Mouse (Mus musculus) CH12.LX (cell line): Measurements from ENCODE around the gene Ina. TPM values are rescaled to one million over a fixed set of nuclear protein-coding genes. Genes with fewer than 3 reads are reported as not detected.

Experiments used
- DNase-seq: peaks from one replicate; pipeline ENCODE4 v3.0.0-alpha.2; 2013; ENCODE audit errors: extremely low read depth
- H3K27ac ChIP-seq: 2 replicates; pipeline ENCODE4 v1.5.1; 2012; ENCODE audit warnings: low read depth, mild to moderate bottlenecking, control low read depth, moderate library complexity; ENCODE audit not compliant: insufficient read depth
- H3K27me3 ChIP-seq: replicated peaks from 2 replicates; pipeline ENCODE3; 2012; ENCODE audit warnings: inconsistent platforms
- H3K36me3 ChIP-seq, 2 experiments: replicated peaks in 1 of 2; 2 replicates each; pipeline versions ENCODE3 to v1.6.1; 2012; ENCODE audit warnings: inconsistent platforms in 1 of 2, low read length in 1 of 2, mild to moderate bottlenecking in 1 of 2, mixed read lengths in 1 of 2, moderate library complexity in 1 of 2; ENCODE audit not compliant: control insufficient read depth in 1 of 2, insufficient read depth in 1 of 2
- H3K4me1 ChIP-seq, 2 experiments: 2 replicates each; pipeline ENCODE4 v1.6.1; 2012; ENCODE audit warnings: inconsistent platforms in 1 of 2, moderate library complexity in 1 of 2; ENCODE audit not compliant: insufficient read depth in 2 of 2, control insufficient read depth in 1 of 2
- H3K4me2 ChIP-seq: 2 replicates; pipeline ENCODE4 v1.6.1; 2012; ENCODE audit warnings: low read depth, mild to moderate bottlenecking, control low read depth; ENCODE audit not compliant: poor library complexity, insufficient read depth, severe bottlenecking
- H3K4me3 ChIP-seq, 3 experiments: fragments of 150-350 bp in 1 of 3; sonication (generic) in 1 of 3; replicated peaks in 1 of 3; 2 replicates each; pipeline versions ENCODE3 to v1.5.1; 2011 to 2012; ENCODE audit warnings: low read depth in 2 of 3, low read length in 2 of 3, mild to moderate bottlenecking in 2 of 3, moderate library complexity in 2 of 3, control low read depth in 1 of 3, improper control_type of control experiment in 1 of 3, inconsistent platforms in 1 of 3, mixed read lengths in 1 of 3; ENCODE audit not compliant: poor library complexity in 1 of 3
- H3K79me2 ChIP-seq: replicated peaks from 2 replicates; pipeline ENCODE4 v1.6.1; 2012; ENCODE audit warnings: mild to moderate bottlenecking, moderate library complexity; ENCODE audit not compliant: control insufficient read depth, poor library complexity, insufficient read depth, severe bottlenecking; ENCODE audit errors: extremely low read depth
- H3K9ac ChIP-seq: 2 replicates; pipeline ENCODE4 v1.6.1; 2012; ENCODE audit warnings: low read depth, mild to moderate bottlenecking, control low read depth, moderate library complexity; ENCODE audit not compliant: insufficient read depth
- H3K9me3 ChIP-seq: replicated peaks from 2 replicates; pipeline ENCODE3; 2012; ENCODE audit warnings: low read length, inconsistent platforms, mixed read lengths
- CTCF ChIP-seq, 2 experiments: IDR thresholded peaks in 1 of 2; conservative IDR thresholded peaks in 1 of 2; 2 replicates each; pipeline ENCODE4 v1.5.1; 2011 to 2012; ENCODE audit warnings: low read depth in 2 of 2, low read length in 2 of 2, improper control_type of control experiment in 1 of 2, inconsistent platforms in 1 of 2, mild to moderate bottlenecking in 1 of 2, moderate library complexity in 1 of 2
- ELF1 ChIP-seq: IDR thresholded peaks from 2 replicates; pipeline ENCODE4 v1.6.1; 2014; ENCODE audit warnings: low read depth, mild to moderate bottlenecking, inconsistent platforms, low read length, improper control_type of control experiment
- EP300 ChIP-seq: IDR thresholded peaks from 2 replicates; pipeline ENCODE4 v1.6.1; 2011; ENCODE audit warnings: low read length, improper control_type of control experiment
- GABPA ChIP-seq: IDR thresholded peaks from 2 replicates; pipeline ENCODE4 v1.6.1; 2012; ENCODE audit warnings: low read depth, low read length, improper control_type of control experiment, inconsistent platforms; ENCODE audit not compliant: insufficient replicate concordance
- HCFC1 ChIP-seq: IDR thresholded peaks from 2 replicates; pipeline ENCODE4 v1.6.1; 2012; ENCODE audit warnings: low read depth, mild to moderate bottlenecking, inconsistent platforms, low read length, improper control_type of control experiment
- IRF4 ChIP-seq: IDR thresholded peaks from 2 replicates; pipeline ENCODE4 v1.6.1; 2014; ENCODE audit warnings: low read depth, mild to moderate bottlenecking, inconsistent platforms, low read length, improper control_type of control experiment
- JUN ChIP-seq: IDR thresholded peaks from 2 replicates; pipeline ENCODE4 v1.6.1; 2011; ENCODE audit warnings: low read depth, mild to moderate bottlenecking, low read length, improper control_type of control experiment, moderate library complexity; ENCODE audit not compliant: insufficient read depth
- KAT2A ChIP-seq: IDR thresholded peaks from 2 replicates; pipeline ENCODE4 v1.6.1; 2012; ENCODE audit warnings: low read length, improper control_type of control experiment, inconsistent platforms; ENCODE audit not compliant: insufficient replicate concordance
- MAZ ChIP-seq: IDR thresholded peaks from 2 replicates; pipeline ENCODE4 v1.6.1; 2012; ENCODE audit warnings: low read depth, mild to moderate bottlenecking, inconsistent platforms, low read length, improper control_type of control experiment, moderate library complexity
- MYC ChIP-seq: IDR thresholded peaks from 2 replicates; pipeline ENCODE4 v1.6.1; 2011; ENCODE audit warnings: low read depth, mild to moderate bottlenecking, improper control_type of control experiment, low read length
- NRF1 ChIP-seq: IDR thresholded peaks from 2 replicates; pipeline ENCODE4 v1.6.1; 2014; ENCODE audit warnings: low read depth, mild to moderate bottlenecking, inconsistent platforms, low read length, improper control_type of control experiment, moderate library complexity
- PAX5 ChIP-seq: IDR thresholded peaks from 2 replicates; pipeline ENCODE4 v1.6.1; 2012; ENCODE audit warnings: low read length, inconsistent platforms, mixed read lengths
- POLR2A ChIP-seq: IDR thresholded peaks from 2 replicates; pipeline ENCODE4 v1.6.1; 2011; ENCODE audit warnings: low read depth, mild to moderate bottlenecking, improper control_type of control experiment, low read length
- RAD21 ChIP-seq: IDR thresholded peaks from 2 replicates; pipeline ENCODE4 v1.6.1; 2011; ENCODE audit warnings: low read depth, mild to moderate bottlenecking, low read length, improper control_type of control experiment, moderate library complexity
- RCOR1 ChIP-seq: conservative IDR thresholded peaks from 2 replicates; pipeline ENCODE4 v1.6.1; 2012; ENCODE audit warnings: low read depth, mild to moderate bottlenecking, inconsistent platforms, low read length, improper control_type of control experiment
- SMC3 ChIP-seq: IDR thresholded peaks from 2 replicates; pipeline ENCODE4 v1.6.1; 2011; ENCODE audit warnings: low read depth, low read length, improper control_type of control experiment
- UBTF ChIP-seq: IDR thresholded peaks from 2 replicates; pipeline ENCODE4 v1.6.1; 2012; ENCODE audit warnings: low read depth, mild to moderate bottlenecking, inconsistent platforms, low read length, improper control_type of control experiment, moderate library complexity
- ZC3H11A ChIP-seq: IDR thresholded peaks from 2 replicates; pipeline ENCODE4 v1.6.1; 2012; ENCODE audit warnings: low read depth, mild to moderate bottlenecking, inconsistent platforms, low read length, improper control_type of control experiment
- ZMIZ1 ChIP-seq: IDR thresholded peaks from 2 replicates; pipeline ENCODE4 v1.6.1; 2012; ENCODE audit warnings: low read depth, mild to moderate bottlenecking, inconsistent platforms, low read length, improper control_type of control experiment
- ZNF384 ChIP-seq: IDR thresholded peaks from 2 replicates; pipeline ENCODE4 v1.6.1; 2012; ENCODE audit warnings: low read depth, low read length, improper control_type of control experiment, inconsistent platforms
- dilution Hi-C: fragments of 300-500 bp; cut with MboI; formaldehyde crosslinking; loops from 2 replicates; pipeline ENCODE4 v1.14.3; 2020; ENCODE audit warnings: low sequenced_read_pairs; ENCODE audit not compliant: extremely low pct_unique_long_range_greater_than_20kb, extremely low pct_ligation_motif_present
- in situ Hi-C: fragments of 300-500 bp; cut with MboI; formaldehyde crosslinking; loops from 3 replicates; pipeline ENCODE4 v1.14.3; 2019; ENCODE audit warnings: low sequenced_read_pairs, low pct_ligation_motif_present, low pct_unique_long_range_greater_than_20kb, mixed read lengths
- polyA plus RNA-seq: library from polyadenylated mRNA; unstranded; fragments of >175 nt; gene quantifications from 2 replicates; pipeline ENCODE4 v1.2.1, GENCODE M21; 2012; ENCODE audit warnings: low read depth; ENCODE audit not compliant: insufficient read length
- total RNA-seq, 2 experiments: library from RNA; depleted of rRNA; stranded (reverse); fragments of 300-350 nt in 1 of 2; fragments of >200 nt in 1 of 2; gene quantifications; 2 replicates each; pipeline ENCODE4 v1.2.3; 2012 to 2014

Ina gene
- total and polyA plus RNA-seq, 3 experiments, result not detected

GRCm38 (mm10) chr19:47036596-47036995, 22.1 kb downstream of the Ina start:
- TF ChIP-seq RCOR1, result no peak
- peak; percentile 83 for TF ChIP-seq ZNF384
- H3K9me3 ChIP-seq, result no peaks in the 10 kb centered on the region
- no peak overlapping the region for H3K4me3 ChIP-seq
- no peak overlapping the region for H3K4me2 ChIP-seq
- DNase-seq, result no peak
- in situ Hi-C loops, result no loop called here
- no peak overlapping the region for H3K9ac ChIP-seq
- no peaks in the 10 kb centered on the region for H3K27me3 ChIP-seq
- dilution Hi-C loops, result no loop called here
- peaks cover 41 to 84% of the 10 kb centered on the region in 2 experiments for H3K36me3 ChIP-seq
- H3K4me1 ChIP-seq, result peaks cover 6 to 22% of the 10 kb centered on the region in 2 experiments
- H3K79me2 ChIP-seq, result no peaks in the 10 kb centered on the region
- no peak overlapping the region for H3K27ac ChIP-seq

- H3K4me2 ChIP-seq, result no peak overlapping the region
These were observed 26.4 kb downstream of the Ina start for GRCm38 (mm10) chr19:47040720-47041473.

GRCm38 (mm10) chr19:47043608-47044007, 29.1 kb downstream of the Ina start:
- peak; percentile 37 for DNase-seq
- in situ Hi-C loops, result no loop called here
- no peak overlapping the region for H3K9ac ChIP-seq
- H3K79me2 ChIP-seq, result no peaks in the 10 kb centered on the region
- H3K36me3 ChIP-seq, result peaks cover 34 to 83% of the 10 kb centered on the region in 2 experiments
- H3K4me2 ChIP-seq, result no peak overlapping the region
- no peak overlapping the region for H3K4me3 ChIP-seq
- H3K27me3 ChIP-seq, result no peaks in the 10 kb centered on the region
- TF ChIP-seq GABPA (no peak), KAT2A (no peak), RAD21 (peak; percentile 41), ZMIZ1 (no peak), ELF1 (0 out of 2 replicates have a peak, but pooled peaks have one; percentile 16), MAZ (no peak), SMC3 (peak; percentile 39), MYC (no peak), ZC3H11A (no peak), CTCF (conservative IDR thresholded peaks at IDR 0.05 in 1 of 2, IDR thresholded peaks at IDR 0.05 in 1 of 2; ENCODE audit: low read depth in 2 of 2, low read length in 2 of 2) (peak in 1 of 2 experiments; percentile 68; a peak in 2 of 4 replicates), EP300 (no peak)
- TF ChIP-seq, all 38 proteins: peak for 4
- dilution Hi-C loops, result no loop called here
- Histone ChIP-seq H3K4me1 (peaks cover 0 to 18% of the 10 kb centered on the region in 2 experiments; a peak in 3 of 4 replicates), H3K27ac (no peak overlapping the region), H3K9me3 (no peaks in the 10 kb centered on the region)

More at GRCm38 (mm10) chr19:47040720-47041473, 26.4 kb downstream of the Ina start:
- no peaks in the 10 kb centered on the region for H3K27me3 ChIP-seq
- no peaks in the 10 kb centered on the region for H3K9me3 ChIP-seq
- no peak for DNase-seq
- peaks cover 27 to 78% of the 10 kb centered on the region in 2 experiments for H3K36me3 ChIP-seq
- H3K9ac ChIP-seq, result no peak overlapping the region
- TF ChIP-seq UBTF (no peak), EP300 (no peak), HCFC1 (no peak), IRF4 (no peak), GABPA (no peak), ZMIZ1 (no peak), PAX5 (no peak), NRF1 (no peak), ZC3H11A (no peak), KAT2A (no peak), JUN (no peak), MAZ (no peak), POLR2A (no peak)
- TF ChIP-seq, all 38 proteins: peak for 0
- Histone ChIP-seq H3K27ac (no peak overlapping the region), H3K4me3 (no peak overlapping the region), H3K79me2 (no peaks in the 10 kb centered on the region), H3K4me1 (peaks cover 0 to 9% of the 10 kb centered on the region in 2 experiments; a peak in 2 of 4 replicates)
- in situ Hi-C loops, result no loop called here
- dilution Hi-C loops, result no loop called here
